Comparison of ENCODE assay signal across 28 mouse cellular contexts in genomic region chr7:50226621-50227020, GRCm38 (mm10).
DNase-seq lines count a peak whose midpoint lies in the region; ATAC-seq lines count a peak whose summit lies in the region.
"Had no signal": no experiment of that assay in that cellular context is flagged by ENCODE, and none has a peak within 500 bp of the region (broad histone marks: within the 10 kb centered on the region; RNA-seq: fewer than 3 reads in every experiment).

No protein-coding gene starts in this region.

- no peak overlapping the region for H3K9ac ChIP-seq in midbrain, embryonic 14.5 days (replicated peaks; ENCODE audit: low read length)
- H3K9ac ChIP-seq: embryonic facial prominence, embryonic 13.5 days; embryonic facial prominence, embryonic 15.5 days; forebrain, embryonic 12.5 days had no signal

- H3K27me3 ChIP-seq in midbrain, embryonic 14.5 days (ENCODE audit: control insufficient read depth, insufficient read depth, low read length) = no peaks in the 10 kb centered on the region
- H3K27me3 ChIP-seq: CH12.LX; embryonic facial prominence, embryonic 13.5 days; embryonic facial prominence, embryonic 15.5 days; forebrain, embryonic 12.5 days had no signal

- peak; percentile 65; the same call in 1 of the 2 replicates for ATAC-seq in frontal cortex, adult (ENCODE audit: low TSS enrichment)
- ATAC-seq in midbrain, embryonic 14.5 days (ENCODE audit: low FRiP score, low TSS enrichment) = no peak
- ATAC-seq: activated CD4-positive, CD25-positive, alpha-beta regulatory T cell, adult 4 months; CD4-positive, CD25-positive, alpha-beta regulatory T cell, adult 4 months; forebrain, embryonic 14.5 days; forebrain, embryonic 16.5 days; Patski had no signal

- H3K9me3 ChIP-seq in midbrain, embryonic 14.5 days (ENCODE audit: control insufficient read depth, low read length) = no peaks in the 10 kb centered on the region
- H3K9me3 ChIP-seq: embryonic facial prominence, embryonic 13.5 days; embryonic facial prominence, embryonic 15.5 days; forebrain, embryonic 10.5 days; forebrain, embryonic 12.5 days had no signal

- no peak for DNase-seq in frontal cortex, postnatal 10 days (ENCODE audit: low spot score in 2 of 2)
- DNase-seq in right cerebral cortex, adult 18-20 months = peak; percentile 18
- DNase-seq in right cerebral cortex, postnatal 14 days = no peak
- no peak for DNase-seq in midbrain, embryonic 14.5 days
- DNase-seq: adrenal gland, adult 8-10 months; adrenal gland, postnatal 14 days; adrenal gland, postnatal 36 days; B cell, adult 2 months; cerebellum, adult 11 months; cerebellum, adult 18-20 months; cerebellum, adult 8-10 months; cerebellum, adult 9-11 months; cerebellum, postnatal 14 days; cerebellum, postnatal 36 days; embryo, embryonic 11 days had no signal

- H3K4me3 ChIP-seq in midbrain, embryonic 14.5 days (replicated peaks; ENCODE audit: low read depth, low read length) = no peak overlapping the region
- H3K4me3 ChIP-seq: embryonic facial prominence, embryonic 13.5 days; embryonic facial prominence, embryonic 15.5 days; erythroblast, embryonic 14.5 days; forebrain, embryonic 10.5 days; forebrain, embryonic 12.5 days had no signal

- no peak overlapping the region for H3K4me2 ChIP-seq in midbrain, embryonic 14.5 days (ENCODE audit: low read length)
- H3K4me2 ChIP-seq: embryonic facial prominence, embryonic 13.5 days; embryonic facial prominence, embryonic 15.5 days; forebrain, embryonic 12.5 days had no signal

- H3K27ac ChIP-seq in midbrain, embryonic 14.5 days (replicated peaks; ENCODE audit: low read depth, low read length) = no peak overlapping the region
- H3K27ac ChIP-seq: embryonic facial prominence, embryonic 13.5 days; embryonic facial prominence, embryonic 15.5 days; forebrain, embryonic 10.5 days; forebrain, embryonic 12.5 days had no signal

- WGBS in midbrain, embryonic 14.5 days = 98% methylated on average over 2 of the region's 2 CpGs

- no peaks in the 10 kb centered on the region for H3K4me1 ChIP-seq in midbrain, embryonic 14.5 days (ENCODE audit: control insufficient read depth, insufficient read depth, low read length)
- H3K4me1 ChIP-seq: embryonic facial prominence, embryonic 13.5 days; embryonic facial prominence, embryonic 15.5 days; forebrain, embryonic 12.5 days had no signal

- H3K36me3 ChIP-seq in midbrain, embryonic 14.5 days (ENCODE audit: control insufficient read depth, insufficient read depth, low read length) = no peaks in the 10 kb centered on the region
- H3K36me3 ChIP-seq: embryonic facial prominence, embryonic 13.5 days; embryonic facial prominence, embryonic 15.5 days; forebrain, embryonic 10.5 days; forebrain, embryonic 12.5 days; G1E had no signal
